Mouse (Mus musculus) ES-E14 (cell line): ENCODE results near the gene Atg5.

Experiments used
- CHD2 ChIP-seq: IDR thresholded peaks from 2 replicates; pipeline ENCODE4 v1.6.1; 2014; ENCODE audit warnings: mild to moderate bottlenecking, low read depth, low read length, inconsistent platforms
- HCFC1 ChIP-seq: IDR thresholded peaks from 2 replicates; pipeline ENCODE4 v1.6.1; 2012; ENCODE audit warnings: low read length, inconsistent platforms, borderline replicate concordance; ENCODE audit not compliant: insufficient read depth
- MAFK ChIP-seq: IDR thresholded peaks from 2 replicates; pipeline ENCODE4 v1.6.1; 2014; ENCODE audit warnings: mild to moderate bottlenecking, low read depth, low read length, inconsistent platforms; ENCODE audit not compliant: insufficient read depth
- ZC3H11A ChIP-seq: IDR thresholded peaks from 2 replicates; pipeline ENCODE4 v1.6.1; 2012; ENCODE audit warnings: low read depth, mild to moderate bottlenecking, inconsistent platforms, low read length, borderline replicate concordance
- ZNF384 ChIP-seq: IDR thresholded peaks from 2 replicates; pipeline ENCODE4 v1.6.1; 2012; ENCODE audit warnings: low read depth, low read length, inconsistent platforms

- TF ChIP-seq ZC3H11A, result no peak
- no peak for TF ChIP-seq HCFC1
- no peak for TF ChIP-seq ZNF384
- no peak for TF ChIP-seq MAFK
- TF ChIP-seq CHD2, result no peak
Measured at GRCm38 (mm10) chr10:44330717-44331116, 62.6 kb downstream of the Atg5 start.
